Mouse (Mus musculus) thymus, adult 2 months (tissue): ENCODE results near the gene Mb21d2.

Experiments used
- CTCF ChIP-seq: fragments of 200-500 bp; IDR thresholded peaks from 2 replicates; pipeline ENCODE4 v1.5.1; 2012; ENCODE audit warnings: mild to moderate bottlenecking, control low read depth, low read length, moderate library complexity, borderline replicate concordance; ENCODE audit not compliant: control insufficient read depth, poor library complexity, insufficient read depth; ENCODE audit errors: extremely low read depth
- POLR2A ChIP-seq: fragments of 200-500 bp; IDR thresholded peaks from 2 replicates; pipeline ENCODE4 v1.6.1; 2012; ENCODE audit warnings: mild to moderate bottlenecking, low read length, control low read depth, moderate library complexity; ENCODE audit not compliant: control insufficient read depth, poor library complexity, insufficient read depth; ENCODE audit errors: extremely low read depth

DNA sequence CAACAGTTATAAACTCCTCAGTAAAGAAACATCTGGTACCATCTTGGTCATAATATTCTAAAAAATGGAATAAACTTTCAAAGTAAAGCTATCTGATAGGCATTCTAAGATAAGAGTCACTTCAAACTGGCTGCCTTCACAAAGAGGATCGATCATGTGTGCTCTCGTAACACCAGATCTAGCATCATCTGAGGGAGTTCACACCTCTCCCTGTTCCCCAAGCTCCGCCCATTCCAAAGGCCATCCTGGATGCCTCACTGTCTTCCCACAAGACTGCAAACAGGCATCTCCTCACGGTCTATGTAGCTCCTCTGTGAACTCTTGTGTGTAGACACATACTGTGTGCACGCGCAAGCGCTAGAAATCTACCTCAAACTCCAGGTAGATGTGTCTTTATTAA, 32.9 kb downstream of the Mb21d2 start:
- TF ChIP-seq CTCF = no peak
- TF ChIP-seq POLR2A = no peak
